Mouse (Mus musculus) fat pad, adult 2 months (tissue): Measurements from ENCODE around the gene Slco1a6.

Source experiments
- DNase-seq: peaks from one replicate; pipeline ENCODE4 v3.0.0-alpha.2; 2011; ENCODE audit warnings: low read depth, low spot score; ENCODE audit errors: extremely low read depth

The Slco1a6 gene

DNA sequence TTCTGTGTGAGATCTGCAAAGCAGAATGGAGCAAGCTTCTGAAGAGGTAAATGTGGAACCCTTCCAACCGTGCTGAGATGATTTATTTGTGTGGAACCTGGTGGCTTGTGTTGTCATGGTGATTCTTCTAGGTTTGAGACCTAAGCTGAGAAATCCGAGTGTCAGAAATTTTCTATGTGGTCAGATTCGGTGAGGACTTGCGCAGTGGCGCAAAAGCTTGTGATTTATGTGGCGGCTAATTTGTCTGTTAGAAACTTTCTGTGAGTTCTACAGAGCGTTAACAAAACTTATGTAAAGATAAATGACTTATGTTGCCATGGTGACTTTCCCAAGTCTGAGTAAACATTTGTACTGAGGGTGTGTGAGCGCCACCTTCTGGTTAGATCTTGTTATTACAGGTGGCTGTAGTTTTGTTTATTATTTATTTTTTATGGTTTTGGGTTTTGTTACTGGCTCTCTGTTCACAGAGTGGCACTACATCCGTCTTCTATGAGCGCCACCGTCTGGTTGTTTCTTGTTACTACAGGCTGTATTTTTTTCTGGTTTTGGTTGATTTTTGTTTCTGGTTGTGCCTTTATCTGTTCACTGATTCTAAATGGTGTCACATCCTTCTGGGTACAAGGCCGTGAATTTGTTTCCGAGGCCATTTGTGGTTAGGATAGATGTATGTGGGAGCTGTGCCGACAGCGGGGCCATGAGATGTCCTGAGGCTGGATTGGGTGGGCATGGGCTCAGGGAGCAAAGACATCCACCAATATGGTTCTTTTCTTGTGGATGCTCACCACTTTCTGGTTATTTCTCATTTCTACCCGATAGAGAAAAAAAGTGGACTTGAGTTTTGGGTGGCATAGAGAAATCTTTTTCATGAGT lies 167.8 kb downstream of the Slco1a6 start:
- no peak for DNase-seq

DNA sequence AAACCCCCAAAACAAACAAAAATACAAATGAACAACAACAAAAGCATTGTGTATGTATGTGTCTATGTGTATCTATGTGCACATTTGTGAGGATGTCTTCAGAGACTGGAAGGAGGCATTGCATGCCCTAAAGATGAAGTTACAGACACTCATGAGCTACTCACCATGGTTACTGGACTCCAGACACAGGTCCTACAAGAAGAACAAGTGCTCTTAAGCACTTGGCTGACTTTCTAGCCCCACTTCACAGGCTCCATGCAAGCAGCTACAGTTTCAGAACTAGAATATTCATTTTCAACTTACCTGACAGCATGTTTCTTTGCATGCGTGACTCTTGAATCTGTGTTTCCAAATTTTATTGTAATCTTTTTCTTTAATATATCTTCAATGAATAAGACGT lies 172.6 kb downstream of the Slco1a6 start:
- no peak for DNase-seq
